Mouse (Mus musculus) lung, embryonic 15.5 days (tissue): ENCODE data around the gene Map4k1. TPM values are rescaled to one million over a fixed set of nuclear protein-coding genes. Genes with fewer than 3 reads are reported as not detected.

ENCODE experiments used
- microRNA-seq: library from miRNA; unstranded; fragments of <30 nt; microRNA quantifications from one replicate; pipeline ENCODE4, GENCODE M21; 2016
- polyA plus RNA-seq: library from polyadenylated mRNA; unstranded; fragments of >200 nt; fragmentation: Nextera tagmentation; extraction: Ambion mirVana; gene quantifications from 2 replicates; pipeline ENCODE4 v1.2.1, GENCODE M21; 2015

The Map4k1 gene
- polyA plus RNA-seq, 1 experiment from 2014 or later, result 9.8 TPM

Small RNA genes within 50 kb of the gene (microRNA-seq; reads per million reads assigned to microRNA genes)
- not detected for gene Gm44408

Other genes starting within 250 kb of the Map4k1 start
- 116 and 124 TPM in 2 replicates for gene Mrps12, start 240.2 kb upstream of the Map4k1 start, polyA plus RNA-seq
- 27.2 and 27.7 TPM in 2 replicates for gene Sars2, start 240.1 kb upstream of the Map4k1 start, polyA plus RNA-seq
- not detected in 2 replicates for gene Ccer2, start 225.9 kb upstream of the Map4k1 start, polyA plus RNA-seq
- gene Sirt2, start 215.3 kb upstream of the Map4k1 start, polyA plus RNA-seq, result 59.5 and 65.2 TPM in 2 replicates
- gene Nfkbib, start 214.5 kb upstream of the Map4k1 start, polyA plus RNA-seq, result 36.9 and 38.7 TPM in 2 replicates
- 7.1 and 8.8 TPM in 2 replicates for gene Rinl, start 193.1 kb upstream of the Map4k1 start, polyA plus RNA-seq
- 254 and 264 TPM in 2 replicates for gene Hnrnpl, start 173.5 kb upstream of the Map4k1 start, polyA plus RNA-seq
- gene Ech1, start 156.8 kb upstream of the Map4k1 start, polyA plus RNA-seq, result 154 and 162 TPM in 2 replicates
- 6.7 and 9.2 TPM in 2 replicates for gene Lgals4, start 148.2 kb upstream of the Map4k1 start, polyA plus RNA-seq
- gene Lgals7, start 118.2 kb upstream of the Map4k1 start, polyA plus RNA-seq, result 1.5 and 1.6 TPM in 2 replicates
- gene Capn12, start 100.6 kb upstream of the Map4k1 start, polyA plus RNA-seq, result 0.29 and 0.42 TPM in 2 replicates
- 287 and 302 TPM in 2 replicates for gene Actn4, start 19.7 kb upstream of the Map4k1 start, polyA plus RNA-seq
- gene Eif3k, start 186 bp upstream of the Map4k1 start, polyA plus RNA-seq, result 360 and 364 TPM in 2 replicates
- gene Ryr1, start 143.1 kb downstream of the Map4k1 start, polyA plus RNA-seq, result 0.19 and 0.24 TPM in 2 replicates
- gene Rasgrp4, start 152.8 kb downstream of the Map4k1 start, polyA plus RNA-seq, result 1.1 and 1.7 TPM in 2 replicates
- 17.7 and 19.3 TPM in 2 replicates for gene Fam98c, start 174.2 kb downstream of the Map4k1 start, polyA plus RNA-seq
- gene Ggn, start 188.2 kb downstream of the Map4k1 start, polyA plus RNA-seq, result 0.34 and 0.74 TPM in 2 replicates
- 1.4 and 2.3 TPM in 2 replicates for gene Spred3, start 188.4 kb downstream of the Map4k1 start, polyA plus RNA-seq
- 267 and 270 TPM in 2 replicates for gene Psmd8, start 198.7 kb downstream of the Map4k1 start, polyA plus RNA-seq
- gene Catsperg1, start 232.0 kb downstream of the Map4k1 start, polyA plus RNA-seq, result 0.86 and 1.0 TPM in 2 replicates